Mouse (Mus musculus) heart, embryonic 11.5 days (tissue): ENCODE data around the gene Trim37. TPM values are rescaled to one million over a fixed set of nuclear protein-coding genes. Genes with fewer than 3 reads are reported as not detected.
A peak's percentile ranks its signal among the peaks of the same experiment; 100 is the strongest.

Experiments
- ATAC-seq: fragments of 200-750 bp; cut with Nextera tagmentation; replicated peaks from 2 replicates; pipeline ENCODE4 v1.8.0; 2017; ENCODE audit warnings: moderate library complexity; ENCODE audit not compliant: insufficient number of reproducible peaks, low FRiP score, low TSS enrichment
- H3K27ac ChIP-seq: fragments of 300-500 bp; sonication (generic); 2 replicates; pipeline ENCODE4 v1.5.1; 2014; ENCODE audit warnings: mild to moderate bottlenecking, low read depth, low read length
- H3K27me3 ChIP-seq: fragments of 300-500 bp; sonication (generic); 2 replicates; pipeline ENCODE4 v1.6.1; 2014; ENCODE audit warnings: mild to moderate bottlenecking, low read length, mixed read lengths; ENCODE audit not compliant: control insufficient read depth, insufficient read depth
- H3K36me3 ChIP-seq: fragments of 300-500 bp; sonication (generic); 2 replicates; pipeline ENCODE4 v1.6.1; 2014; ENCODE audit warnings: mild to moderate bottlenecking, low read length, moderate library complexity, mixed read lengths; ENCODE audit not compliant: control insufficient read depth, insufficient read depth
- H3K4me1 ChIP-seq: fragments of 300-500 bp; sonication (generic); 2 replicates; pipeline ENCODE4 v1.6.1; 2014; ENCODE audit warnings: low read length; ENCODE audit not compliant: control insufficient read depth, insufficient read depth
- H3K4me2 ChIP-seq: fragments of 300-500 bp; sonication (generic); 2 replicates; pipeline ENCODE4 v1.6.1; 2014; ENCODE audit warnings: mild to moderate bottlenecking, moderate library complexity
- H3K4me3 ChIP-seq: fragments of 300-500 bp; sonication (generic); 2 replicates; pipeline ENCODE4 v1.5.1; 2014; ENCODE audit warnings: low read depth, low read length
- H3K9ac ChIP-seq: fragments of 300-500 bp; sonication (generic); 2 replicates; pipeline ENCODE4 v1.6.1; 2014; ENCODE audit warnings: mild to moderate bottlenecking, low read depth, low read length, moderate library complexity
- H3K9me3 ChIP-seq: fragments of 300-500 bp; sonication (generic); replicated peaks from 2 replicates; pipeline ENCODE4 v1.6.1; 2016; ENCODE audit warnings: low read length; ENCODE audit not compliant: control insufficient read depth
- WGBS: fragments of 180-500 bp; shearing (Covaris S2); extraction: QIAGEN DNeasy Blood & Tissue Kit; methylation state at CpG from one replicate; pipeline ENCODE4 v1.1.7; 2014; ENCODE audit not compliant: insufficient replicate concordance; 5-methylcytosine and 5-hydroxymethylcytosine counted together
- polyA plus RNA-seq: library from polyadenylated mRNA; unstranded; fragments of >200 nt; fragmentation: Nextera tagmentation; extraction: Ambion mirVana; gene quantifications from 2 replicates; pipeline ENCODE4 v1.2.1, GENCODE M21; 2014

Gene Trim37
- polyA plus RNA-seq, 1 experiment from 2014 or later, result 24.5 TPM

- Histone ChIP-seq H3K4me2 (peak overlapping the region; percentile 69), H3K27me3 (no peaks in the 10 kb centered on the region), H3K27ac (peak overlapping the region; percentile 93), H3K9ac (peak overlapping the region; percentile 92), H3K9me3 (no peaks in the 10 kb centered on the region), H3K4me1 (peaks cover 11% of the 10 kb centered on the region), H3K4me3 (peak overlapping the region; percentile 99), H3K36me3 (peaks cover 2% of the 10 kb centered on the region; the same call in 1 of the 2 replicates)
- under 1% methylated on average over 42 of the region's 42 CpGs for WGBS
- no peak for ATAC-seq
Observed at GRCm38 (mm10) chr11:87109519-87110171, 17.2 kb upstream of the Trim37 start.

DNA sequence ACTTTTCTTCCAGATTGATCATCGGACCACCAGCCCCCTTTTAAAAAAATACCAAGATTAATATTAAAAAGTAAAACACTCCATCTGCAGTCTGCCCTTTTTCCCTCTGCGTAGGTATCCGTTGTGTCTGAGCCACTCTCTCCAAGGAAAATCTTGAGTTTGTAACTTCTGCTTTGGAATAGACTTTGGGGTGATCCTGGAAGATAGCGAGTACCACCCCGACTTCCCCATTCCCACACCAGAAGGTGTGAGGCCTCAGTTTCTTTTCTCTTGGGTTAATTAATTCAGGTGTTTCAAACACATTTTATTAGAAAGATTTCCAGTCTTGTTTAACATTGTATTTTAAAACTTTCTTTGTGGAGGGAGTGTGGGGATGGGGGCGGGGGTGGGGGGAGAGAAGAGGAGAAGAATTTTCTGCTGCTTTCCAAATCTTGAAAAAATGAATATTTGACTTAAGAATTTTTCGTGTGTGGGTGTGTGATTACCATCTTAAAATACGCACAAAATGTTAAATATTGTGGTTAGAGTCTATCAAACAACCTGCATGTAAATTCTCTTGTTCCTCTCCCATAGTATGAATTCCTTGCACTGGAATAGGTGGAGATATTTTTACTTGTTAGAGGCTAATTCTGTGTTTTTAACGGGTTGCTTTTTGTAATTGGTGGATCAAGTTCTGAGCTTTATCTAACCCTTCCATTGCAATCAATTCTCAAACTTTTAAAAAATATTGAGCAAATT is 16.5 kb upstream of the Trim37 start:
- peak overlapping the region; percentile 99 for H3K4me3 ChIP-seq
- WGBS, result 11% methylated on average over 9 of the region's 9 CpGs
- no peak for ATAC-seq

GRCm38 (mm10) chr11:87121864-87122263 is 5.0 kb upstream of the Trim37 start:
- no peak overlapping the region for H3K27ac ChIP-seq
- no peak overlapping the region for H3K9ac ChIP-seq
- peaks cover 40% of the 10 kb centered on the region for H3K36me3 ChIP-seq
- no peaks in the 10 kb centered on the region for H3K27me3 ChIP-seq
- no peak overlapping the region for H3K4me3 ChIP-seq
- H3K4me1 ChIP-seq, result no peaks in the 10 kb centered on the region; the same call in 1 of the 2 replicates
- no peaks in the 10 kb centered on the region for H3K9me3 ChIP-seq
- ATAC-seq, result no peak
- H3K4me2 ChIP-seq, result no peak overlapping the region
- WGBS, result 87% methylated on average over 8 of the region's 8 CpGs

More for the DNA sequence above, 16.5 kb upstream of the Trim37 start:
- no peaks in the 10 kb centered on the region for H3K27me3 ChIP-seq
- H3K9me3 ChIP-seq, result no peaks in the 10 kb centered on the region
- peaks cover 6% of the 10 kb centered on the region; the same call in 1 of the 2 replicates for H3K36me3 ChIP-seq
- H3K4me1 ChIP-seq, result peaks cover 11% of the 10 kb centered on the region
- H3K4me2 ChIP-seq, result peak overlapping the region; percentile 69
- H3K9ac ChIP-seq, result peak overlapping the region; percentile 92
- H3K27ac ChIP-seq, result peak overlapping the region; percentile 93

DNA sequence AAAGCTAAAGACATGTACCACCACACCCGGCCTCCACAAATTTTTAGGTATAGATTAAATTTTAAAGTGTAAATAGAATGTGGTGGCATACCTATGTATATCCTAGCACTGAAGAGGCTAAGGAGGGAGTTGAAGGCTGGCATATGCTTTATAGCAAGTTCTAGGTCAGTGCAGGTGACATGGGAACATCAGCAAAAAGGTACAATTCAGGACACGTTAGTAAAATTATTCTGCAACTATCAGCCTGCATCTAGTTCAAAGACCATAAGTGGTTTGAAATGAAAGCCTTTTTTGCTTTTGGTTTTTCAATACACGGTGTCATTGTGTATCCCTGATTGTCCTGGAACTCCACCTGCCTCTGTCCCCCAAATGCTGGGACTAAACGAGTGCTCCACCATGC is 1.3 kb upstream of the Trim37 start:
- H3K9ac ChIP-seq, result no peak overlapping the region
- WGBS, result 56% methylated on average over 4 of the region's 4 CpGs
- H3K27ac ChIP-seq, result no peak overlapping the region

DNA sequence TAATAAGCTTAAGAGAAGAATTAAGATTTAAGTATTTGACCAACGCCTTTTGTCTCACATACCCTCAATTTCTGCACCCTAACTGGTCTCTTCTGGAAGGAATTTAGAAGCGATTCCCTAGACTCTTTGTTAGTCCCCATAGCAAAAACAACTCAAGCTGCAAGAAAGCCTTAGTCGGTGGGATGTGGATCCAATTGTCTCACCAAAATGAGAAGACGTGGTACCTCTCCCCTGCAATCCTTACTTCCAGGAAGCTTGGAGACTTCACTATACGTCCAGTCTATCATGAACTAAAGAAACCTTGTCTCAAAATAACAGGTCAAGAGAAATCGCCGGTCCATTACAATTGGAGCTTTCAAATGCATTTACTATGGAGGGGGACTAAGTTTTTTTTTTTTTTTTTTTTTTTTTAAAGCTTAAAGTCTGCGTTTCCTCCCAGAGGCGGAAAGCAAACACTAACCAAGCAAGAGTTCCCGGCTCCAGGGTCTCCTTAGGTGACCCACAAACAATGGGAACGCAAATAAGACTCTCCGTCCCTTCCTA is 525 bp upstream of the Trim37 start:
- H3K4me1 ChIP-seq, result peaks cover 4% of the 10 kb centered on the region; the same call in 1 of the 2 replicates
- ATAC-seq, result no peak
- 2% methylated on average over 12 of the region's 12 CpGs for WGBS
- peak overlapping the region; percentile 79 for H3K9ac ChIP-seq
- no peaks in the 10 kb centered on the region for H3K9me3 ChIP-seq
- H3K36me3 ChIP-seq, result peaks cover 19% of the 10 kb centered on the region
- peak overlapping the region; percentile 79 for H3K4me3 ChIP-seq
- peak overlapping the region; percentile 84 for H3K27ac ChIP-seq
- H3K4me2 ChIP-seq, result peak overlapping the region; percentile 71
- no peaks in the 10 kb centered on the region for H3K27me3 ChIP-seq

More for the DNA sequence above, 1.3 kb upstream of the Trim37 start:
- H3K4me2 ChIP-seq, result peak overlapping the region; percentile 71
- peak overlapping the region; percentile 79; the same call in 1 of the 2 replicates for H3K4me3 ChIP-seq
- no peaks in the 10 kb centered on the region for H3K27me3 ChIP-seq
- no peaks in the 10 kb centered on the region for H3K9me3 ChIP-seq
- ATAC-seq, result no peak
- peaks cover 23% of the 10 kb centered on the region for H3K36me3 ChIP-seq
- peaks cover 4% of the 10 kb centered on the region; the same call in 1 of the 2 replicates for H3K4me1 ChIP-seq

- ATAC-seq, result no peak
- Histone ChIP-seq H3K27me3 (no peaks in the 10 kb centered on the region), H3K9ac (no peak overlapping the region), H3K27ac (no peak overlapping the region), H3K4me3 (no peak overlapping the region), H3K4me2 (no peak overlapping the region), H3K9me3 (no peaks in the 10 kb centered on the region), H3K36me3 (no peaks in the 10 kb centered on the region; the same call in 1 of the 2 replicates), H3K4me1 (no peaks in the 10 kb centered on the region)
- WGBS, result 89% methylated on average over 4 of the region's 4 CpGs
Observed at GRCm38 (mm10) chr11:87136233-87136632, 9.4 kb downstream of the Trim37 start.

DNA sequence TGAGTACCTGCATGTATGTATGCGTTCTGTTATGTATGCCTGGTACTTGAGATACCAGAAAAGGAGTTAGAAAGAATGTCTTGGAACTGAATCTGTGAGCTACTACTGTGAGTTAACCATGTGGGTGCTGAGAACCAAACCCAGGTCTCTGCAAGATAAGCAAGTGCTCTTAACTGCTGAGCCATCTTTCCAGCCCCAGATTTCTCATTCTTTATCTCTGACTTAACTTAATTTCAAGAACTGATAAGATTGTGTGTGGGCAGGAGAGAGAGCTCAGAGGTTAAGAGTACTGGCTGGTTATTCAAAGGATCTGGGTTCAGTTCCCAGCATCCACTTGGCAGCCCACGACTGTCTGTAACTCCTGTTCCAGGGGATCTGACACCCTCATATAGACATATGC is 31.1 kb downstream of the Trim37 start:
- Histone ChIP-seq H3K9ac (no peak overlapping the region), H3K4me2 (no peak overlapping the region), H3K36me3 (no peaks in the 10 kb centered on the region), H3K9me3 (no peaks in the 10 kb centered on the region), H3K27ac (no peak overlapping the region), H3K4me1 (no peaks in the 10 kb centered on the region), H3K27me3 (no peaks in the 10 kb centered on the region), H3K4me3 (no peak overlapping the region)
- no peak for ATAC-seq
- 81% methylated on average over 2 of the region's 2 CpGs for WGBS

- H3K4me1 ChIP-seq, result no peaks in the 10 kb centered on the region
- H3K36me3 ChIP-seq, result peaks cover 8% of the 10 kb centered on the region; the same call in 1 of the 2 replicates
- H3K27ac ChIP-seq, result no peak overlapping the region
- H3K4me3 ChIP-seq, result no peak overlapping the region
- 88% methylated on average over 4 of the region's 4 CpGs for WGBS
- no peak overlapping the region for H3K4me2 ChIP-seq
- no peaks in the 10 kb centered on the region for H3K9me3 ChIP-seq
- H3K9ac ChIP-seq, result no peak overlapping the region
- no peaks in the 10 kb centered on the region for H3K27me3 ChIP-seq
- ATAC-seq, result no peak
Observed at GRCm38 (mm10) chr11:87162687-87163086, 35.8 kb downstream of the Trim37 start.
